Mouse (Mus musculus) right cerebral cortex, postnatal 4 days (tissue): ENCODE results near the gene Usp42.

Source experiments
- DNase-seq: peaks from one replicate; pipeline ENCODE4 v3.0.0-alpha.2; 2022

Gene Usp42

DNA sequence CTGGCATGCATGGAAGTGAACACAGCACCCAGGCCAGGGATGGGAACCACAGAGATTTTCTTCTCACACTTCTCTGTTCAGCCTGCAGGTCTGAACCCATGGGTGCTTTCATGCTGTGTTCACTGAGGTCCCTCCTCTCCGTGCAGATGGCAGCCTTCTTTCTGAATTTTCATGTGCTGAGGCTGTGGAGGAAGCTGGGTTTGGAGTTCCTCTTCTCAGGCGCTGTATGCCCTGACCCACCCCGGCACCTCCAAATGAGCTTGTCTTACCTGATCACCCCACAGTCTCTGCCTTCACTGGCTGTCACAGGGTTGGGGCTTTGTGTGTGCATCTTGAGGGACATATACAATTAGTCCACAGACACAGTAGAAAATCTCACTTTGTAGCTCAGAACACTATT lies 44.5 kb downstream of the Usp42 start:
- no peak for DNase-seq

DNA sequence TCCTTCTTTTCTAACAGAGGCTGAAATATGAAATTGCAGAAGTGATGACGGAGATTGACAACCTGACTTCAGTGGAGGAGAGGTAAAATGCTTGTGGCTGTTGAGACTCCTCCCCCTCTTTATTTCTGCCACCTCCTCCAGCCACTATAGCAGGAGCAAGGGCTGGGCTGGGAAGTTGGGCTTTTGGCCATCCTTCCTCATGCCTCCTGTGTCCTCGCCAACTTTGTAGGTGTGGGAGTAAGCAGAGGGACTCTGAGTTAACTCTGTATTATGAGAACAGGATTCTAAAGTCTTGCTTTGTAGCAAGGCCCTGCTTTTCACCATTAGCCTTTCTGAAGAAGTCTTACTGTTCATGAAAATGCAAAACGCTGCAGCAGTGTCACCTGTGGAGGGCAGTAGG lies 45.6 kb downstream of the Usp42 start:
- no peak for DNase-seq

DNA sequence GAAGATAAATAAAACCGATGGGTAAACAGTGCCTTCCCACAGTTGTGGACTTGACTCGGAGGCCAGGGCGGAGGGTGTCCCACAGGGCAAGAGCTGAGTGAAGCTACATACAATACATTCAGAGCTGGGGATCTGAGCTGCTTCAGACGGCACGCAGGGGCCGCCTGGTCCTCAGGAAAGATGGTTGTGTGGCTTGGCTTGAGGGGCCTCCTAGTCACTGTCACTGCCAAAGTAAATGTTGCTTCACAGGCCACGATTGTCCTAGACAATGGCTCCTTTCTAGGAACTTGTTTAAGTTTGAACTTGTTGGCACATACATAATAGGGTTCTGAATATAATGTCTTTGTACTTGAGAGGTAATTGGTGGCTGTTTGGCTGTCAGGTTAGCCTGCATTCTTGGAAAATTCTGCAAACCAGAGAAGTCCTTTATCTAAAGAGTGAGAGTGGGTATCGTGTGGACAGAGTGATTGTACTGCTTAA lies 47.1 kb downstream of the Usp42 start:
- DNase-seq, result no peak

DNA sequence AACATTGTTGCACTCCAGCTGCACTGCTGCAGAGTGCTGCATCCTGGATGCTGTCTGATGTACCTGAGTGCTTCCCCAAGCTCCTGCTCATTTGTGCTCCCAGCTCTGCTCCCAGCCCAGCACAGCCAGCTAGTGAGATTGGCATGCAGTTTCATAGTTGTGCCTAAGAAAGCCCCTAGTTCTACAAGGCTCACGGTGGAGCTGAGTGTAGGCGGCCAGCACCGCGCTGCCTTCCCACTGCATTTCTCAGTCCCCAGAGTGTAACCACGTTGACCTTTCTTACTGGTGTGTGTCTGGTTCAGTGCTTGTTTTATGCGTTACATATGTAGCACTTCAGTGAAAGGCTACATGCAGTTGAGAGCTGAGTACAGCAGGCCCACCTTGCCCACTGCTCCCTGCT lies 48.4 kb downstream of the Usp42 start:
- no peak for DNase-seq

DNA sequence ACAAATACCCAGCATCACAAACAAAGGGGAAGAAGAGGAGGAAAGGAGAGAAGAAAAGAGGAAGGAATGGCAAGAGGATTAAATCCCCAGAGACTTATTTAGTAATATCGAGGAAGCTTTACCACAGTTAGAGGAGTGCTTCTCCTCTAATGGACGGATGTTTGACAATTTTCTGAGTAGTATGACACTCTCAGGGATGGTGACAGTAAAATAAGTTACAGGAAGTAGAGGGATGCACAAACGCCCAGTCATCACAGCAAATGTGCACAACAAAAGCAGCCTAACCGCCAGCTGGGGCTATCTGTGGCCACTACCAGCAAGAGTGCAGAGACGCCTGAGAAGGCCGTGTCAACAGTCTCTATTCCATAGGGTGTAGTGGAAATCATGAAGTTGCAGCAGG lies 52.4 kb downstream of the Usp42 start:
- no peak for DNase-seq

DNA sequence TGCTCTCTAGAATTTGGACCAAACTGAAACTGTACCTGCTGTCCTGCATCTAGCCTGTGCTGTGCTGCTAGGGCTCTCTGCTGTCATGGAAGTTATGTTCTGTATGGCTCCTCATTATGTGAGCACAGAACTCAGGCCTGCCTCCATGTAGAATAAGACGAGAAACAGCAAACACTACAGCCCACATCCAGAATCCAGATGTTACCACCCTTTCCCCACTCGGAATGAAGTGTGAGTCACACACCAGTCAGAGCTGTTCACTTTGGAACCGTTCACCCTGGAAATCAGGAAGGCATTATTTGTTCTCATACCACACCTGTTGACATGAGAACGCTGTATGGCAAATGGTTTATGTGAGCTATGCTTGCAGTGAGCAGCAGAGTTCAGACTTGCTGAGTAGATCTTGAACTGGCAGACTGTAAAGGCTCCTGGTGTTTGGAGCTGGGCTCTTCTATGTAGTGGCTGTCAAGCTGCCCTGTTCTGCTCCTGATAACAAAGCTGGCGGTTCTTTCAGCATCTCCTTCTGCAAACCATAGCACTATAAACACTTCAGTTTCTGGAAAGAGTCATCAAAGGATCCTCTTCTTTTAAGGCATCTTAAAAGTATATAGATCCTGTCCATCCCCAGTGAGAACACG lies 53.3 kb downstream of the Usp42 start:
- DNase-seq, result no peak

DNA sequence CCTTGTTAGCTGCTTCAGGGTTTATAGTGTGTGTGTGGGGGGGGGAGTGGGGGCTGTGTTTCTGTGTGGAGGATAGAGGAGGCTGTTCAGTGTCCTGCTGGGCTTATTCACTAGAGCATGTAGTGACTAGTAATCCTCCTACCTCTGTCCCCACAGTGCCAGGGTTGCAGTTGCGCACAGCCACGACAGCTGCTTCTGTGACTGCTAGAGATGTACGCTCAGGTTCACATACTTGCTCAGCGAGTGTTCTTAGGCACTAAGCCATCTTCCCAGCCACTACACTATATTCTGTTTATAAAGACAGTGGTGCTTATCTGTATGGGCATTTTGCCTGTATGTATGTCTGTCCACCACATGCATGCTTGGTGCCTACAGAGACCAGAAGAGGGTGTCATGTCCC lies 54.7 kb downstream of the Usp42 start:
- DNase-seq, result no peak

DNA sequence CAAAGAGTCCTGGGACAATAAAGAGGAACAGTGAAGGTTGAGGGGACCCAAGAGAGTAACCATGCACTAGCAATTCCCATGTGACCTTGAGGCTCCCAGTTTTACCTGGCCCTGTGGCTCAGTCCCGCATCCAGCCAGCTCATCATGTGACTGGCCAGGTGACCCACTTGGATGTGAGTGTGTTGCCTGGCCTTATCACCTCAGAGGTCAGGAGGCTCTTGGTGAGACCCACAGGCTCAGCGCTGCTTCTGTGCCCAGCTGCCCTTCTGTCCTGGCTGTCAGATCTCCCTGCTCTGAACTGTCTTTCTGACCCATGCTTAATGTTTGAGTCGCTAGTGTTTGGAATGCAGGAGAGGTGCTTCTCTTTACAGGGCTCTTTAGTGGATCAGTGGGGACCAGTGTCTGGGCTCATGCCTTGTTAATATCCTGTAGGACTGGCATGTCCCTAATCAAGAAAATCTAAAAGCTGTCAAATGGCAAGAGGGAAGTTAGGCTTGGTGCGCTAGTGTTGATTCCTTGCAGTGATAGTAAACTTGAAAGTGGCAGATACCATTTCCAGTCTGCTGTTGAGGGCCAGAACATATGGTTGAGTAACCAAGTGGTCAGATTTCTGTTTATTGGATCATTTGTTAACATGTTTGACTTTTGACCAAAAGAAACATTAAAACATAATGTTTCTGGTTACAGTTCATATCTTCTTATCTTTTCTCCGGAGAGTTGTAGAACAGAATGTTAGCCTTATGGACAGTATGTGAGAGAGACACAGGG lies 55.7 kb downstream of the Usp42 start:
- DNase-seq, result no peak

DNA sequence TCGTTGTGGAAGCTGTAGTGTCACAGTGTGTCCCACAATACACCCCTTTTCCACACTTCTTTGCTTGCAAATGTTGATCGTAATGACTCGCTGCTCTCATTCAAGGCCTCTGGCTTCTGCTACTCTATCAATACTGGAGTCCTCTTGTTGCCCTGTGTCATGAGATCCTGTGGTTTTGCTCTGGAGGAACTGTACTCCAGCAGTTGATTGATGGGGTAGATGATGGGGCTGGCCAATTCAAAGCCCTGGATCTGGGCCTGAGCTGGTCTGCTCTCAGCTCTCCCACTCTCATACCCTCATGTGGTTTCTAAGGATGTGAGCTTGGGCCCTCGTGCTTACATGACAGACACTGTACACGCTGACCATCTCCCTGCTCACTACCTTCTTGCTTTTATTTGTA lies 57.5 kb downstream of the Usp42 start:
- DNase-seq, result no peak

DNA sequence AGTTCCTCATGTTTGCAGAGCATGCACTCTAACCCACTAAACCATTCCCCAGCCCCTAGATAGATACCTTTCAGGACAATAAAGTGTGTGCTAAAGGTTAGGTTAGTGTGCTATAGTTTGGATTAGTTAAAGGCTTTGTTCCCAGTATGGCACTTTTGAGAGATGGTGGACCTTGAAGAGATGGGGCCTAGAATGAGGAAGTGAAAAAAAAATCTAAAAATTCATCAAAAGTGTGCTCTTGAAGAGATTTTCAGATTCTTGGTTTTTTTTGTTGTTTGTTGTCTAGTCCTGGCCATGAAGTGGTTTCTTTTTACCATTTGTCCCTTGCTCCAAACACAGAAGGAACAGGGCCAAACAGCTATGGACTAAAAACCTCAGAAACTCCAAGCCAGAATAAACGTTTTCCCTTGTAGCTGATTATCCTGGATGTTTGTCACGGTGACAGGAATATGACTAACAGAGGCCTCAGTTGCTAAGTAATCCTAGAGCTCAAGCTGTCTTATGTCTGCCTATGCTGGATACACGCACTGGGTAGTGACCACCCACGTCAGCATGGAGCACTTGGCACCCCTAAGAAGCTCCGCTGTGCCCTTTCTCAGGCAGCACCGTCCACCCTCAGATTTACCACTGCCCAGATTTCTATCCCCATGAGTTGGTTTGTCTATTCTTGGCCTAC lies 61.2 kb downstream of the Usp42 start:
- no peak for DNase-seq

DNA sequence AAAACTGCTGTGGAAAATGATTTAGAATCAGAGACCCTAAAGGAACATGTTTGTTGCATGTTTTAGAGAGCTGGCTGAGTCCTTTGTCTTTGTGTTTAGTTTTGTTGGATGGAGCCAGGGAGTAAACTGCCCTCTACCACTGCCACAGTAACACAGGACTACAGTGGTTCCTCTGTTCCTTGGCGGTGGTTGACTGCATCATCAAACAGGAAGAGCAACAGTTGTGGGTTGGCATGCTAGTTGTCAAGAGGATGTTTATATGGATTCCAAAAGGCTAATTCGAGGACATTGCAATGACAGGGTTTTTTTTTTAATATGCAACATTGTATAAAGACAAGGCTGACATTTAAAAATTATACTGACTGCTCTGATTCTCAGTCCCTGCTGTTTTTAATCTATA lies 62.2 kb downstream of the Usp42 start:
- DNase-seq, result no peak

DNA sequence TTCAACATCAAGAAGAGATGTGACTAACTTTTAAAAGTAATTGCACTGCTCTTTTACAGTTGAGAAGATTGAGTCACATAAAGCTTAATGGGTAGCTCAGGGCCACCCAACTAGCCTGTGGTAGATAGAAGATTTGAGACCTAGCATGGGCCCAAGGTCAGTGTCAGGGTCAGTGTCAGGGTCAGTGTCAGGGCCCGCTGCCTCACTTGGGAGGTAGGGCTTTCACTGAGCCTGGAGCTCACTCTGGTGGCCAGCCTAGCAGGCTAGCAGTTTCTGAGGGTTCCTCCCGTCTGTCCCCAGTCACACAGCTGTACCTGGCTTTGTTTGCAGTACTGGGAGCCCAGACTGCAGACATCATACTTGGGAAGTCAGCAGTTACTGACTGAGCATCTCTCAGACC lies 62.7 kb downstream of the Usp42 start:
- DNase-seq, result no peak

DNA sequence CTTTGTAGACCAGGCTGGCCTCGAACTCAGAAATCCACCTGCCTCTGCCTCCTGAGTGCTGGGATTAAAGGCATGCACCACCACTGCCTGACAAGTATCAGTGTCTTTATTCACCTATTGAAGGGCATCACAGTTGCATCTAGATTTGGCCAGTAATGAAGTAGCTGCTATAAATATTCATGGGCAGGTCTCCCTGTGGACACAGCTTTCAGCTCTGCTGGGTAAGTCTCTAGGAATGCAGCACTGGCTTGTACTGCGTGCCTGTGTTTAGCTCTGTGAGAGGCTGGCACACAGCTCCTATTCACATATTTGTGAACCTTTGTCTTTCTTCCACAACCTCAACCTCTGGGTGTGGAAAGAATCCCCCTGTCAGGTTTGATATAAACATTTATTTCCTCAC lies 63.2 kb downstream of the Usp42 start:
- DNase-seq, result no peak

DNA sequence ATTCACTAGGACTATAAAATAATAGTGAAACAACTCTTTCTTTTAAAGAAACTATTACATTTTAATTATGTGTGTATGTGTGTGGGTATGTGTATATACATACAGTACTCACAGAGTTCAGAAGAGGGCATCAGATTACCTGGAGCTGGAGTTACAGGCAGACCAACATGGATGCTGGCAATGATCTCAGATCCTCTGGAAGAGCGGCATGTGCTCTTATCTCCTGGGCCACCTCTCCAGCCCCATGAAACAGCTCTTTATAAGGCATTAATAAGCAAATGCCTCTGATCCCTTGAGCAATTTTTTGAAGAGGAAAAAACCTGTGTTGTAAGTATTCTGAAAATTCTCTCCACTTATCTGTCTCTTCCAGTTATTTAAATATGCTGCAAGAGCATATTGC lies 66.1 kb downstream of the Usp42 start:
- no peak for DNase-seq

DNA sequence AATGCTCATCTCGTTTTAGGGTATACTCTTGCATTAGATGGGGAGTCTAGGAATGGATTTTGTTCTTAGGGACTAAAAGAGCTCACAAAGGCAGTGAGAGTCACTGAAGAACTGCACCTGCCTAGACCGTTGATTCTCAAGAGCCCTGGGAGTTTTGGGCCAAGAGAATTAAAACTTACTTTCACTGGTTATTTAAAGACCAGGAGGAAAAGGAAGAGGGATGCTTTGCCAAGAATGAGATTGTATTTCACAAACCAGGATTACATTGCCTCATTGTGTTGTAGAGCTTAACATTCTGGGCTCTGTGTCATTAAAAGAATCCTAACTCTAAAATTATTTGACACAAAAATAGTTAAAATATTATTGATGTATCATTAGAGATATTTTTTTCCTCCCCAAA lies 66.5 kb downstream of the Usp42 start:
- DNase-seq, result no peak

DNA sequence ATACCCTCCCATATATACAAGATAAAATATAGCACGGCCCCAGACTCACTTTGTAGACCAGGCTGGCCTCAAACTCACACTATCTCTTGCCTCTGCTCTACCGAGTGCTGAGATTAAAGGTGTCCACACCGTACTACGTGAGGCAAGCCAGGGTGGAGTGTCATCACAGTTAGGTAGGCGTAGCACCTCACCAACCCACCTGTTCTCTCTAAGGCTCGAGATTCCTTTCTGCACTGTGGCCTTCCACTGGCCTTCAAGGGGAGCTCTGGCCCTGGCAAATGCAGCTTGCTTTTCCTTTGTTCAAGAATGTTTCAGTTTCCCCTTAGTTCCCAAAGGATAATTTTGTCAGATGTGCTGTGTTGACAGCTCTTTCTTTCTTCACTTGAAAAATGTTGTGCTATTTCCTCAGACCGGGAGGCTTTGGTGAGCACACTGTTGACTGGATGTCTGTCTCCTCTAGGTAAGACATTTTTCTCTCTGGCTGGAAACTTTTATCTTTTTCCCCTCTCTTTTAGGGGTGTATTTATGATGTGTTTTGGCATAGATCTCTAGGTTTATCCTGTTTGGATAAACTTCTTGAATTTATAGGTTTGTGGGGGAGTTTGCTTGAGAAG lies 68.9 kb downstream of the Usp42 start:
- no peak for DNase-seq
